Mouse (Mus musculus): Measurements from ENCODE around the gene Vegfa. TPM values are rescaled to one million over a fixed set of nuclear protein-coding genes. Genes with fewer than 3 reads are reported as not detected.
A peak's percentile ranks its signal among the peaks of the same experiment; 100 is the strongest.

The Vegfa gene
- polyA plus RNA-seq, 1 experiment from 2014 or later: 4.7 TPM

- Histone ChIP-seq H3K9ac (ENCODE audit: low read depth, low read length) (no peak overlapping the region), H3K9me3 (ENCODE audit: control insufficient read depth, low read length) (peaks cover 6% of the 10 kb centered on the region), H3K27ac (replicated peaks; ENCODE audit: low read depth, low read length) (no peak overlapping the region), H3K4me2 (ENCODE audit: low read depth, low read length) (no peak overlapping the region), H3K4me3 (ENCODE audit: low read depth, low read length) (no peak overlapping the region), H3K36me3 (ENCODE audit: control insufficient read depth, insufficient read depth, low read length) (no peaks in the 10 kb centered on the region), H3K4me1 (ENCODE audit: control insufficient read depth, insufficient read depth, low read length) (peaks cover 6% of the 10 kb centered on the region), H3K27me3 (replicated peaks; ENCODE audit: control insufficient read depth, insufficient read depth, low read length) (no peaks in the 10 kb centered on the region)
- whole genome bisulfite sequencing: 86% methylated on average over 5 of the region's 5 CpGs
- no peak for ATAC-seq (ENCODE audit: low read depth)
- DNase-seq (ENCODE audit: low spot score): no peak
Measured at GRCm38 (mm10) chr17:46044953-46045352, 12.8 kb upstream of the Vegfa start.

- Histone ChIP-seq H3K36me3 (ENCODE audit: control insufficient read depth, insufficient read depth, low read length) (no peaks in the 10 kb centered on the region), H3K4me2 (ENCODE audit: low read depth, low read length) (no peak overlapping the region), H3K27me3 (replicated peaks; ENCODE audit: control insufficient read depth, insufficient read depth, low read length) (no peaks in the 10 kb centered on the region), H3K9ac (ENCODE audit: low read depth, low read length) (no peak overlapping the region), H3K4me1 (ENCODE audit: control insufficient read depth, insufficient read depth, low read length) (no peaks in the 10 kb centered on the region), H3K4me3 (ENCODE audit: low read depth, low read length) (no peak overlapping the region), H3K9me3 (ENCODE audit: control insufficient read depth, low read length) (no peaks in the 10 kb centered on the region), H3K27ac (replicated peaks; ENCODE audit: low read depth, low read length) (no peak overlapping the region)
- no peak for DNase-seq (ENCODE audit: low spot score)
- ATAC-seq (ENCODE audit: low read depth): no peak
- 80% methylated on average over 8 of the region's 8 CpGs for WGBS
Measured at GRCm38 (mm10) chr17:46042158-46042557, 10.0 kb upstream of the Vegfa start.

DNA sequence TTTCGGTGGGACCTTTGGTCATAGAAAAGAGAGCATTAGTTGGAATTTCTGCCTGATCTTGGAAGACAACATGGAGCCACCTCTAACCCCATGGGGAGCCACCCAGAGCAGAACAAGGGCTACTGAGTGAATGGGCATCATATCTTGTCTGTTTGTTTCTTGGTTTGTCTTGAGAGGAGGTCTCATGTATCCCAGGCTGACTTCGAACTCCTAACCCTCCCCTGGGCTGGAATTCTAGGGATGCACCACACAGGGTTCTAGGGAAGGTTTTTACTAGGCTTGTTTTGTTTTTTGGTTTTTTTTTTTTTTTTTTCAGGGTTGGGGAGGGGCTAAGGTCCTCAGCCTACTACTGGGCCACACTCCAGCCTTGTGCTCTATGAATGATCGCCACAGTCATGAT, 9.5 kb upstream of the Vegfa start:
- DNase-seq (ENCODE audit: low spot score) (no peak), ATAC-seq (ENCODE audit: low read depth) (no peak)
- H3K27me3 ChIP-seq (replicated peaks; ENCODE audit: control insufficient read depth, insufficient read depth, low read length): no peaks in the 10 kb centered on the region
- 81% methylated on average over 3 of the region's 3 CpGs for WGBS
- H3K9ac ChIP-seq (ENCODE audit: low read depth, low read length): no peak overlapping the region
- no peak overlapping the region for H3K27ac ChIP-seq (replicated peaks; ENCODE audit: low read depth, low read length)
- no peaks in the 10 kb centered on the region for H3K9me3 ChIP-seq (ENCODE audit: control insufficient read depth, low read length)
- no peaks in the 10 kb centered on the region for H3K4me1 ChIP-seq (ENCODE audit: control insufficient read depth, insufficient read depth, low read length)
- no peak overlapping the region for H3K4me3 ChIP-seq (ENCODE audit: low read depth, low read length)
- no peak overlapping the region for H3K4me2 ChIP-seq (ENCODE audit: low read depth, low read length)
- H3K36me3 ChIP-seq (ENCODE audit: control insufficient read depth, insufficient read depth, low read length): no peaks in the 10 kb centered on the region

- H3K9me3 ChIP-seq (ENCODE audit: control insufficient read depth, low read length): no peaks in the 10 kb centered on the region
- WGBS: 60% methylated on average over 5 of the region's 5 CpGs
- DNase-seq (ENCODE audit: low spot score): no peak
- no peak overlapping the region for H3K9ac ChIP-seq (ENCODE audit: low read depth, low read length)
- no peaks in the 10 kb centered on the region for H3K27me3 ChIP-seq (replicated peaks; ENCODE audit: control insufficient read depth, insufficient read depth, low read length)
- ATAC-seq (ENCODE audit: low read depth): no peak
- no peaks in the 10 kb centered on the region for H3K4me1 ChIP-seq (ENCODE audit: control insufficient read depth, insufficient read depth, low read length)
- H3K36me3 ChIP-seq (ENCODE audit: control insufficient read depth, insufficient read depth, low read length): no peaks in the 10 kb centered on the region
- H3K4me3 ChIP-seq (ENCODE audit: low read depth, low read length): no peak overlapping the region
- H3K4me2 ChIP-seq (ENCODE audit: low read depth, low read length): no peak overlapping the region
- H3K27ac ChIP-seq (replicated peaks; ENCODE audit: low read depth, low read length): no peak overlapping the region
Measured at GRCm38 (mm10) chr17:46041223-46041622, 9.1 kb upstream of the Vegfa start.

DNA sequence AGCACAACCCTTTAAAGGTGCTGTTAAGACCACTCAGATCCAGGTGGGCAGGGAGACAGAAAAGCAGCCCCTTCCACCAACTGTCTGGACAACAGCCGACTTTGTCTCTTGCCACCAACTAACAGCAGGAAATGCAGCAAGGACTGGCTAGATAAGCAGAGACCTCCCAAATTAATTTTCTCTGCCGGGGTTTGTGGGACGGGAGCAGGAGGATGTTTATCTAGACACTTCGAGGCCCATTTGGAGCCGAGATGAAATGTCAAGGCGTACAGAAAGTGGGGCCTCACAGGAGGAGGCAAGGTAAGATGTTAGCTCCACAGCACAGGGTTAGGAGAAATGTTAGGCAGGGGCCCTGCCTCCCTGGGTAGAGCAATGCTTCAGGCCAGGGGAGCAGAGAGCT, 8.4 kb upstream of the Vegfa start:
- no peak for DNase-seq (ENCODE audit: low spot score)
- ATAC-seq (ENCODE audit: low read depth): no peak
- Histone ChIP-seq H3K4me2 (ENCODE audit: low read depth, low read length) (no peak overlapping the region), H3K9me3 (ENCODE audit: control insufficient read depth, low read length) (no peaks in the 10 kb centered on the region), H3K36me3 (ENCODE audit: control insufficient read depth, insufficient read depth, low read length) (no peaks in the 10 kb centered on the region), H3K9ac (ENCODE audit: low read depth, low read length) (no peak overlapping the region), H3K4me3 (ENCODE audit: low read depth, low read length) (no peak overlapping the region), H3K27ac (replicated peaks; ENCODE audit: low read depth, low read length) (no peak overlapping the region), H3K27me3 (replicated peaks; ENCODE audit: control insufficient read depth, insufficient read depth, low read length) (no peaks in the 10 kb centered on the region), H3K4me1 (ENCODE audit: control insufficient read depth, insufficient read depth, low read length) (no peaks in the 10 kb centered on the region)
- whole genome bisulfite sequencing: 45% methylated on average over 6 of the region's 6 CpGs

DNA sequence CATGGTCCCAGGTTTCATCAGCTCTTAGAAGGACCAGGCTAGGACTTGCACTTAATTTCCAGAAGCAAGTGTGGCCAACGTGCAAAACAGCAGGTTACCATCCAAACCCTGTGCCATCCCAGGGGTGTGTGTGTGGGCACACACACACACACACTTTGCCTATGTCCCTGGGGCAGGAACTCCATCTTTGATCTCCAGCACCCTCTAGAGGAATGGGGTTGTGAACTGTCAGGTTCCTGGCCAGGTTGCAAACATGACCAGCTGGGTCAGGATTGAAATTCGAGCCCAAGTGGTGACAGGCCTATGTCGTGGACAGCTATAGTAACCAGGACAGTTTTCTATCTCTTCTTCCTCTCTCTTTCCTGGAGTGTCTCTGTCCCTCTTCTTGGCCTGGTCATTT, 6.7 kb upstream of the Vegfa start:
- H3K4me3 ChIP-seq (ENCODE audit: low read depth, low read length): no peak overlapping the region
- ATAC-seq (ENCODE audit: low read depth): no peak
- peaks cover under 1% of the 10 kb centered on the region; the same call in 1 of the 2 replicates for H3K4me1 ChIP-seq (ENCODE audit: control insufficient read depth, insufficient read depth, low read length)
- no peaks in the 10 kb centered on the region for H3K9me3 ChIP-seq (ENCODE audit: control insufficient read depth, low read length)
- H3K36me3 ChIP-seq (ENCODE audit: control insufficient read depth, insufficient read depth, low read length): no peaks in the 10 kb centered on the region
- H3K4me2 ChIP-seq (ENCODE audit: low read depth, low read length): no peak overlapping the region
- H3K27me3 ChIP-seq (replicated peaks; ENCODE audit: control insufficient read depth, insufficient read depth, low read length): no peaks in the 10 kb centered on the region
- no peak for DNase-seq (ENCODE audit: low spot score)
- no peak overlapping the region for H3K9ac ChIP-seq (ENCODE audit: low read depth, low read length)
- H3K27ac ChIP-seq (replicated peaks; ENCODE audit: low read depth, low read length): no peak overlapping the region
- WGBS: 45% methylated on average over 3 of the region's 3 CpGs

DNA sequence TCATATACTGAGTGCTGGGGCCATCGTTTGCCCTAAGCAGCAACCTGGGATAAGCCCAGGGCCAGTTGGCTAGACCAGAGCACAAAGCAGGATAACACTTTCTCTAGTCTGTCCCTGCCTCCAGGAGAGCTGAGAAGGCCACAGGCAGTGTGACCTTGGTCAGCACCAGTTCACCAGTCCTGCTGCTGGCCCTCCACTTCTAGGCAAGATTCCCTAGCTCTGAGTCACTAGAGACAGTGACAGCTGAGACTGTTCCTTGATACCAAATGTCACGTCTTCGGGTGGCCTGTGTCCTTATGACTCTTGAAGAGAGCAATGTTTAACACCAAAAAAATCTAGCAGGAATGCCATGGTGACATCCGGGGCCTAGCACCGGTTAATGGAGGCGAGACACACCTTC, 4.2 kb upstream of the Vegfa start:
- no peak overlapping the region for H3K27ac ChIP-seq (replicated peaks; ENCODE audit: low read depth, low read length)
- ATAC-seq (ENCODE audit: low read depth) (no peak), DNase-seq (ENCODE audit: low spot score) (no peak)
- H3K4me3 ChIP-seq (ENCODE audit: low read depth, low read length): no peak overlapping the region
- H3K9ac ChIP-seq (ENCODE audit: low read depth, low read length): no peak overlapping the region
- no peak overlapping the region for H3K4me2 ChIP-seq (ENCODE audit: low read depth, low read length)
- no peaks in the 10 kb centered on the region for H3K9me3 ChIP-seq (ENCODE audit: control insufficient read depth, low read length)
- H3K27me3 ChIP-seq (replicated peaks; ENCODE audit: control insufficient read depth, insufficient read depth, low read length): no peaks in the 10 kb centered on the region
- H3K36me3 ChIP-seq (ENCODE audit: control insufficient read depth, insufficient read depth, low read length): no peaks in the 10 kb centered on the region
- H3K4me1 ChIP-seq (ENCODE audit: control insufficient read depth, insufficient read depth, low read length): peaks cover 12% of the 10 kb centered on the region
- WGBS: 85% methylated on average over 6 of the region's 6 CpGs

DNA sequence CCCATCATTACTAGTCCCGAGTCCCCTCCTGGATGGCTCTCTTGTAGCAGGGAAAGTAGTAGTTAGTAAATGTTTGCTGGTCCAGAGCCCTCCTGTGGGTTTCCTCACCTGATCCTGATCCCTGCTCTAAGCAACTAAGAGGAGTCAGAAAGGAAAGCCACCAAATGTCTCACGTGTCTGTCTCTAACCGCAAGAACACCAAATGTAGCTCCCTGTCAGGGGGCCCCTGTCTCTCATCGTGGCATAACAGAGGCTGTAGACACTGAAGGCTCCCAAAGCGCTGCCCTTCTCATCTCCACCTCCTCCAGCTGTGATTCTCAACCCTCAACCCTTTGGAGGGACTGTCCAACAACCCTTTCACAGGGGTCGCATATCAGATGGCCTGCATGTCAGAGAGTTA, 1.9 kb upstream of the Vegfa start:
- Histone ChIP-seq H3K4me1 (ENCODE audit: control insufficient read depth, insufficient read depth, low read length) (peaks cover 19% of the 10 kb centered on the region), H3K27ac (replicated peaks; ENCODE audit: low read depth, low read length) (no peak overlapping the region), H3K9me3 (ENCODE audit: control insufficient read depth, low read length) (no peaks in the 10 kb centered on the region), H3K4me3 (ENCODE audit: low read depth, low read length) (no peak overlapping the region), H3K4me2 (ENCODE audit: low read depth, low read length) (no peak overlapping the region), H3K9ac (ENCODE audit: low read depth, low read length) (no peak overlapping the region), H3K36me3 (ENCODE audit: control insufficient read depth, insufficient read depth, low read length) (no peaks in the 10 kb centered on the region), H3K27me3 (replicated peaks; ENCODE audit: control insufficient read depth, insufficient read depth, low read length) (no peaks in the 10 kb centered on the region)
- 46% methylated on average over 6 of the region's 6 CpGs for WGBS
- ATAC-seq (ENCODE audit: low read depth): no peak
- no peak for DNase-seq (ENCODE audit: low spot score)

- Histone ChIP-seq H3K9ac (ENCODE audit: low read depth, low read length) (no peak overlapping the region), H3K27ac (replicated peaks; ENCODE audit: low read depth, low read length) (0 out of 2 replicates have a peak overlapping the region, but pooled peaks have one; percentile 42), H3K4me1 (ENCODE audit: control insufficient read depth, insufficient read depth, low read length) (peaks cover 22% of the 10 kb centered on the region), H3K27me3 (replicated peaks; ENCODE audit: control insufficient read depth, insufficient read depth, low read length) (no peaks in the 10 kb centered on the region), H3K4me3 (ENCODE audit: low read depth, low read length) (peak overlapping the region; percentile 85; the same call in 1 of the 2 replicates), H3K9me3 (ENCODE audit: control insufficient read depth, low read length) (no peaks in the 10 kb centered on the region), H3K4me2 (ENCODE audit: low read depth, low read length) (peak overlapping the region; percentile 72), H3K36me3 (ENCODE audit: control insufficient read depth, insufficient read depth, low read length) (no peaks in the 10 kb centered on the region)
- DNase-seq (ENCODE audit: low spot score) (peak; percentile 59), ATAC-seq (ENCODE audit: low read depth) (no peak)
- 11% methylated on average over 2 of the region's 2 CpGs for WGBS
Measured at GRCm38 (mm10) chr17:46033607-46034006, 1.4 kb upstream of the Vegfa start.
